Mouse (Mus musculus) G1E (cell line): ENCODE measurements at regions not wholly inside any gene's neighbourhood (a gene's known extent, or its start where the extent isn't known, plus 50 kb on each side); places are given as distances from the start of the nearest gene placed in this dataset.

Experiments
- CTCF ChIP-seq: IDR thresholded peaks from 2 replicates; pipeline ENCODE4 v1.5.1; 2012; ENCODE audit warnings: low read depth, low read length, inconsistent platforms, mixed read lengths
- GATA1 ChIP-seq: IDR thresholded peaks from 2 replicates; pipeline ENCODE4 v1.6.1; 2012; ENCODE audit warnings: borderline replicate concordance, low read length, inconsistent platforms, mixed read lengths
- TAL1 ChIP-seq: conservative IDR thresholded peaks from 2 replicates; pipeline ENCODE4 v1.6.1; 2012; ENCODE audit warnings: low read depth, low read length, inconsistent platforms, mixed read lengths

GRCm38 (mm10) chr7:73275814-73276271, 99.5 kb upstream of the Rgma start:
- TF ChIP-seq CTCF (no peak), GATA1 (no peak), TAL1 (no peak)
